Mouse (Mus musculus): ENCODE measurements around the gene Vamp4. TPM values are rescaled to one million over a fixed set of nuclear protein-coding genes. Genes with fewer than 3 reads are reported as not detected.
A peak's percentile ranks its signal among the peaks of the same experiment; 100 is the strongest.
"Not testable (repeated sequence)": the region's sequence is repeated elsewhere in the genome, so short reads cannot be mapped to it uniquely, and the experiment has no call there.

The Vamp4 gene
- polyA plus RNA-seq, 1 experiment, result 5.4 TPM

GRCm38 (mm10) chr1:162615511-162615910 lies 45.2 kb downstream of the Vamp4 start:
- Histone ChIP-seq H3K4me1 (no peaks in the 10 kb centered on the region), H3K27me3 (replicated peaks) (no peaks in the 10 kb centered on the region), H3K9me3 (peaks cover 8% of the 10 kb centered on the region; the same call in 1 of the 2 replicates), H3K36me3 (replicated peaks; ENCODE audit: low read length) (no peaks in the 10 kb centered on the region), H3K4me3 (replicated peaks) (no peak overlapping the region)
- TF ChIP-seq GATA1 (IDR thresholded peaks at IDR 0.05; ENCODE audit: borderline replicate concordance, low read length) (no peak), FLI1 (IDR thresholded peaks at IDR 0.05; ENCODE audit: low read length) (no peak)

GRCm38 (mm10) chr1:162620487-162620886 lies 50.2 kb downstream of the Vamp4 start:
- peaks cover 10% of the 10 kb centered on the region for H3K4me1 ChIP-seq
- H3K4me3 ChIP-seq (replicated peaks), result no peak overlapping the region
- peaks cover 6% of the 10 kb centered on the region; the same call in 1 of the 2 replicates for H3K9me3 ChIP-seq
- H3K27me3 ChIP-seq (replicated peaks), result no peaks in the 10 kb centered on the region
- no peaks in the 10 kb centered on the region for H3K36me3 ChIP-seq (replicated peaks; ENCODE audit: low read length)
- TF ChIP-seq FLI1 (IDR thresholded peaks at IDR 0.05; ENCODE audit: low read length) (no peak), GATA1 (IDR thresholded peaks at IDR 0.05; ENCODE audit: borderline replicate concordance, low read length) (no peak)

- Histone ChIP-seq H3K36me3 (replicated peaks; ENCODE audit: low read length) (no peaks in the 10 kb centered on the region), H3K4me3 (replicated peaks) (no peak overlapping the region), H3K4me1 (peaks cover 15% of the 10 kb centered on the region), H3K27me3 (replicated peaks) (peaks cover 4% of the 10 kb centered on the region), H3K9me3 (no peaks in the 10 kb centered on the region)
- TF ChIP-seq GATA1 (IDR thresholded peaks at IDR 0.05; ENCODE audit: borderline replicate concordance, low read length) (no peak), FLI1 (IDR thresholded peaks at IDR 0.05; ENCODE audit: low read length) (no peak)
These were observed 53.6 kb downstream of the Vamp4 start for GRCm38 (mm10) chr1:162623895-162624294.

- Histone ChIP-seq H3K4me1 (peaks cover 15% of the 10 kb centered on the region), H3K27me3 (replicated peaks) (peaks cover 4% of the 10 kb centered on the region), H3K4me3 (replicated peaks) (peak overlapping the region; percentile 23), H3K36me3 (replicated peaks; ENCODE audit: low read length) (no peaks in the 10 kb centered on the region), H3K9me3 (no peaks in the 10 kb centered on the region)
- TF ChIP-seq GATA1 (IDR thresholded peaks at IDR 0.05; ENCODE audit: borderline replicate concordance, low read length) (no peak), FLI1 (IDR thresholded peaks at IDR 0.05; ENCODE audit: low read length) (no peak)
These were observed 54.9 kb downstream of the Vamp4 start for GRCm38 (mm10) chr1:162625229-162625628.

GRCm38 (mm10) chr1:162627821-162628220 lies 57.5 kb downstream of the Vamp4 start:
- H3K36me3 ChIP-seq (replicated peaks; ENCODE audit: low read length); H3K27me3 ChIP-seq (replicated peaks); H3K4me3 ChIP-seq (replicated peaks); H3K9me3 ChIP-seq: not testable (repeated sequence)
- H3K4me1 ChIP-seq, result peaks cover 15% of the 10 kb centered on the region

- not testable (repeated sequence) for H3K4me3 ChIP-seq (replicated peaks); H3K36me3 ChIP-seq (replicated peaks; ENCODE audit: low read length); H3K9me3 ChIP-seq; H3K27me3 ChIP-seq (replicated peaks)
- peaks cover 15% of the 10 kb centered on the region for H3K4me1 ChIP-seq
These were observed 58.0 kb downstream of the Vamp4 start for GRCm38 (mm10) chr1:162628326-162628725.

- H3K4me1 ChIP-seq; H3K4me3 ChIP-seq (replicated peaks); H3K36me3 ChIP-seq (replicated peaks; ENCODE audit: low read length): not testable (repeated sequence)
- peaks cover 11% of the 10 kb centered on the region for H3K27me3 ChIP-seq (replicated peaks)
- H3K9me3 ChIP-seq, result peaks cover 12% of the 10 kb centered on the region
These were observed 65.1 kb downstream of the Vamp4 start for GRCm38 (mm10) chr1:162635291-162635931.

- H3K36me3 ChIP-seq (replicated peaks; ENCODE audit: low read length), result no peaks in the 10 kb centered on the region
- peaks cover 12% of the 10 kb centered on the region for H3K9me3 ChIP-seq
- no peak overlapping the region for H3K4me3 ChIP-seq (replicated peaks)
- H3K27me3 ChIP-seq (replicated peaks), result peaks cover 11% of the 10 kb centered on the region
- H3K4me1 ChIP-seq, result no peaks in the 10 kb centered on the region
- no peak for TF ChIP-seq FLI1 (IDR thresholded peaks at IDR 0.05; ENCODE audit: low read length)
- TF ChIP-seq GATA1 (IDR thresholded peaks at IDR 0.05; ENCODE audit: borderline replicate concordance, low read length), result no peak
These were observed 66.2 kb downstream of the Vamp4 start for GRCm38 (mm10) chr1:162636516-162636915.

- no peaks in the 10 kb centered on the region for H3K4me1 ChIP-seq
- H3K36me3 ChIP-seq (replicated peaks; ENCODE audit: low read length), result no peaks in the 10 kb centered on the region
- no peak for TF ChIP-seq GATA1 (IDR thresholded peaks at IDR 0.05; ENCODE audit: borderline replicate concordance, low read length)
- no peak for TF ChIP-seq FLI1 (IDR thresholded peaks at IDR 0.05; ENCODE audit: low read length)
- peaks cover 13% of the 10 kb centered on the region for H3K27me3 ChIP-seq (replicated peaks)
- no peak overlapping the region for H3K4me3 ChIP-seq (replicated peaks)
- H3K9me3 ChIP-seq, result peaks cover 8% of the 10 kb centered on the region
These were observed 68.2 kb downstream of the Vamp4 start for GRCm38 (mm10) chr1:162638535-162638934.

GRCm38 (mm10) chr1:162639051-162639750 lies 68.9 kb downstream of the Vamp4 start, which contains the start of gene Myoc:
TSS of gene Myoc (plus strand) at chr1:162639155.
- Histone ChIP-seq H3K27me3 (replicated peaks) (peaks cover 18% of the 10 kb centered on the region), H3K4me1 (no peaks in the 10 kb centered on the region), H3K4me3 (replicated peaks) (no peak within 1 kb of the TSS), H3K9me3 (peaks cover 4% of the 10 kb centered on the region), H3K36me3 (replicated peaks; ENCODE audit: low read length) (no peaks in the 10 kb centered on the region)
- TF ChIP-seq GATA1 (IDR thresholded peaks at IDR 0.05; ENCODE audit: borderline replicate concordance, low read length) (no peak), FLI1 (IDR thresholded peaks at IDR 0.05; ENCODE audit: low read length) (no peak)

All from megakaryocyte, embryonic 14.5 days (primary cell).